Mouse (Mus musculus) cerebellum, adult 2 months (tissue): Measurements from ENCODE around the gene Tpk1. TPM values are rescaled to one million over a fixed set of nuclear protein-coding genes. Genes with fewer than 3 reads are reported as not detected.
A peak's percentile ranks its signal among the peaks of the same experiment; 100 is the strongest.

ENCODE experiments used
- DNase-seq, 2 experiments: peaks; one replicate each; pipeline ENCODE4 v3.0.0; 2021
- H3K27ac ChIP-seq: fragments of 200-500 bp; 2 replicates; pipeline ENCODE4 v1.5.1; 2012; ENCODE audit warnings: low read length, control low read depth, inconsistent platforms; ENCODE audit not compliant: insufficient read depth
- H3K27me3 ChIP-seq: fragments of 200-500 bp; 2 replicates; pipeline ENCODE4 v1.6.1; 2012; ENCODE audit warnings: inconsistent platforms, mild to moderate bottlenecking, low read length, moderate library complexity; ENCODE audit not compliant: control insufficient read depth, insufficient read depth
- H3K4me1 ChIP-seq: fragments of 200-500 bp; 2 replicates; pipeline ENCODE4 v1.6.1; 2011; ENCODE audit warnings: low read length; ENCODE audit not compliant: control insufficient read depth, insufficient read depth
- H3K4me3 ChIP-seq: fragments of 200-500 bp; replicated peaks from 2 replicates; pipeline ENCODE3; 2011; ENCODE audit warnings: mild to moderate bottlenecking, low read depth, low read length, control low read depth; ENCODE audit not compliant: insufficient read depth
- CTCF ChIP-seq: fragments of 200-500 bp; IDR thresholded peaks from 2 replicates; pipeline ENCODE4 v1.5.1; 2011; ENCODE audit warnings: low read depth, mild to moderate bottlenecking, control low read depth, low read length, moderate library complexity, borderline replicate concordance; ENCODE audit not compliant: insufficient read depth
- POLR2A ChIP-seq: fragments of 200-500 bp; IDR thresholded peaks from 2 replicates; pipeline ENCODE4 v1.6.1; 2011; ENCODE audit warnings: low read length, control low read depth, borderline replicate concordance; ENCODE audit not compliant: insufficient read depth
- WGBS: fragments of 180-500 bp; shearing (Covaris S2); methylation state at CpG from one replicate; pipeline ENCODE4 v1.1.7; 2018; 5-methylcytosine and 5-hydroxymethylcytosine counted together
- polyA plus RNA-seq: library from polyadenylated mRNA; depleted of rRNA; stranded (reverse); fragments of >200 nt; gene quantifications from 2 replicates; pipeline ENCODE4 v1.2.3, GENCODE M21; 2012; rRNA removed

The Tpk1 gene
- 5.0 and 5.2 TPM in 2 replicates for polyA plus RNA-seq

DNA sequence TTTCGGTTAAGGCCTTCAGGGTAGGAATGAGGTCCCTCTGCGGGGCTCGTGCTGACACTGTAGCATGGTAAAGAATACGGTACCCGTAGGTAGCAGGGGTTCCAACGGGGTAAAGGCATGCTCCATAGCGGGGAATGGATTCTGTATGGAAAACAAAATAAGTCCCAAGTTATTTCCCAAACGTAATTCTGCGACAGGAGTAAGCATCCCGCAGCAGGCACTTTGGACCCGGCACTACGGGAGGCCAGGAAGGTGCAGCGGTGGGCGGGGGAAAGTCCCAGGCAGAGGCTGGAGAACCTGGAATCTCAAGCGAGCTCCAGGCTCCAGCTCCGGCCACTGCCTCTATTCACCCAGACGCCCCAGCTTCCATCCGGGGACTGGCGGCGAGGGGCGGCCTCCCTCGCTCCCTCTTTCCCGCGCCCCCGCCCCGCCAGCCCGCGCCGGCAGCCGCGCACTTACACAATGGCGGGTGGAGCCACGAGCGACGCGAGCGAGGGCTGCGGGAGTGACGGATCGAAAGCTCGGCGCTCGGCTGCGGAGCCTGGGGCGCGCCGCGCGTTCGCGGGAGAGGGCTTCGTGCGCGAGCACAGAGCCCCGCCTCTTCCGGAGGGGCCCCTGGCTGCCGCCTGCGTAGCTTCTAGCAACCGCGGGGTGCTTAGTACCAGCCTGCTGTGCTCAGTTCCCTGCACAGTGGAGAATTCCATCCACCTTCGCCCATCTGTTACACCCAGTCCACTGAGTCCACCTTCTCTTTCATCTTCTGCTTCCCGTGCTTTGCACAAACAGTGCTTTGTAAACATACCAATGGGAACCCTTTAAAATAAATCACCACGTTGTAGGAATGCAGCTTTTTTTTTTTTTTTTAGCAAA lies at the start of gene Tpk1:
Gene Tpk1 (minus strand): TSS at position 602 of the 870 bp plus-strand sequence.
- Histone ChIP-seq H3K27me3 (no peaks in the 10 kb centered on the region), H3K27ac (peak within 1 kb of the TSS; percentile 94), H3K4me1 (peaks cover 3% of the 10 kb centered on the region; the same call in 1 of the 2 replicates), H3K4me3 (peak within 1 kb of the TSS; percentile 89)
- under 1% methylated on average over 62 of the region's 63 CpGs for WGBS
- no peak for TF ChIP-seq CTCF
- TF ChIP-seq POLR2A = peak; percentile 61
- peak; percentile 94 to 96 for DNase-seq

DNA sequence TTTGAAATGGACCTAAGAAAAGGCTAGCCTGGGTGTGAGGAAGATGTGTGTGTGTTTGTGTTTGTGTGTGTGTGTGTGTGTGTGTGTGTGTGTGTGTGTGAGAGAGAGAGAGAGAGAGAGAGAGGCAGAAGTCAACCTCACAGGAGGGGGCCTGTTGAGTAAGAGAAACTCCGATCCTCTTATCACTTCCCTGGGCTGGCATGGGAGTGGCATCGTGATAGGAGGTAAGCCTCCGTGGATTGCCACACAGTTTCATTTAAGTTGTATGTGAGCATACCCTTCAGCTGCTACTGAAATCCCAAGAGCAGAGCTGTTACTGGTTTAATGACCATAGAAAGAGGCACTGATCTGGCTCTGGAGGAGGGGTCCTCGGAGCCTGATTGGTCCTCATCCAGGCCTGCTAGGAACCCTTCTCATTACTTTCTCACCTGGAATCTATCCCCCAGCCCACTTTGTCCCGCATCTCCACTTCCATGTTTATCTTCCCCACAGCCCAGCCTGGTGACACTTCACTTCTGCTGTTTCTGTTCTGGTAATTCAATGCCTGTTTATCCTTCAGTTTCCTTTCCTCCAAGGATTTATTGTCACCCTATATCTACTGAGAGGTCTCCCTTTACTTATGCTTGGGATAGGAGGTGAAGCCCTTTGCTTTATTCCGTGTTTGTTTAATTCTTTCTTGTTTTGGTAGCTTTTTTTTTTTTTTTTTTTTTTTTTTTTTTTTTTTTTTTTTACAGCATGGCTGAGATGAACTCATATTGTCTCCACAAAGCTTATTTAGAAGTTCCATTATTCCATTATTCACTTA lies 36.9 kb upstream of the Tpk1 start:
- 85% methylated on average over 6 of the region's 6 CpGs for WGBS
- H3K4me3 ChIP-seq = no peak overlapping the region
- DNase-seq = no peak
- H3K27ac ChIP-seq = no peak overlapping the region
- no peaks in the 10 kb centered on the region for H3K27me3 ChIP-seq
- H3K4me1 ChIP-seq = no peaks in the 10 kb centered on the region
- TF ChIP-seq POLR2A (no peak), CTCF (no peak)

DNA sequence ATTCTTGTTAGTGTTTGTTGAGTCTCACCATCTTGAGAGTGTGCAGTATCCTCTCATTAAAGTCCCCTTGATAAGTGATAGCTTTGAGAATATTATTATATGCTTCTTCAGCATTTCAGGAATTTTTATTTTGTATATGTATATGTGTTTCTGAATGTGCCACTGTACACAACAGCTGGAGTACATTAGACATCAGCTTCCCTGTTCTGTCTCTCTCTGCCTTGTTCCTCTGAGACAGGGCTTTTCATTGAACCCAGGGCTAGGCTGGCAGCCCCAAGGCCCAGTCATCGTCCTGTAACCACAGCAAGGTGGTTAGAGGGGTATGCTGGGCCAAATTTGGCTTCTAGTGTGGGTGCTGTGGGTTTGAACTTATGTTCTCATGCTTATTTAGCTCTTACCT lies 25.8 kb upstream of the Tpk1 start:
- no peak overlapping the region for H3K27ac ChIP-seq
- no peak overlapping the region for H3K4me3 ChIP-seq
- no peak for DNase-seq
- no peak for TF ChIP-seq CTCF
- TF ChIP-seq POLR2A = no peak
- 88% methylated on average over 1 of the region's 1 CpGs for WGBS
- no peaks in the 10 kb centered on the region for H3K4me1 ChIP-seq
- no peaks in the 10 kb centered on the region for H3K27me3 ChIP-seq

DNA sequence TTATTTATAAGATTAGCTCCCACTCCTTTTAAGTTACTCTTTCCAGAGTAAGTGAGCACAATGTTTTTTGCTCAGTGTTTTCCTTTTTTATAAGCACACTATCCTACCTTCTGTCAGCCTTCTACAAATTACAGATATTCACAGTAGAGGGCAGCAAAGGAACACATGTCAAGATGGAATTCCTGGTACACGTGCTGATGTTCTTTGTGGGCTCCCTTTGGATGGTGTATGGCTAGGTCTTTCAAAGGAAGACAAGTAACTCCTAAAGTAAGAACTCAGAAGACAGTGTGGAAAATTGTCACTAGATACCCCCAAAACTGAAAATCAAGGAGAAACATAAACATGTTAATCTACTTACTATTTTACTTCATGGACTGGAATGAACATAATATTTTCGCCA lies 19.9 kb upstream of the Tpk1 start:
- peak in 1 of 2 experiments; percentile 41 for DNase-seq
- 50% methylated on average over 2 of the region's 2 CpGs for WGBS
- no peaks in the 10 kb centered on the region; the same call in 1 of the 2 replicates for H3K4me1 ChIP-seq

DNA sequence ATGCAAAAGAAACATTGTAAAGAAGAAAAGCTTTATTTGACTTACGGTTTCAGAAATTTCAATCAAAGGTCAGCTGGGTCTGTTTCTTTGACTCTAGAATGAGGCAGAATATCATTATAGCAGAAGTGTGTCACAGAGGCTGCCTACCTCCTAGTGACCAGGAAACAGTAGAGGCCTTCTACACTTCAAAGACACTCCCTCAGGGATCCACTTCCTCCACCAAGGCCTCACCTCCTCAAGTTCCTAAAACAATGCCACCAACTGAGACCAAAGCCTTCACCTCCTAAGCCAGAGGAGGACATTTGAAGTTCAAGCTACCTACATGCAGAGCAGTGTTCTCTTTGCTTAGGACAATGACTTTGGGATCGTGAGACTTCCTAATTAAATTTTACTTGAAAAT lies 16.5 kb upstream of the Tpk1 start:
- WGBS = 73% methylated on average over 2 of the region's 2 CpGs
- Histone ChIP-seq H3K27me3 (no peaks in the 10 kb centered on the region), H3K4me1 (no peaks in the 10 kb centered on the region; the same call in 1 of the 2 replicates), H3K27ac (no peak overlapping the region), H3K4me3 (no peak overlapping the region)
- DNase-seq = no peak
- TF ChIP-seq POLR2A (no peak), CTCF (no peak)

More for the DNA sequence above, 19.9 kb upstream of the Tpk1 start:
- TF ChIP-seq POLR2A = no peak
- TF ChIP-seq CTCF = peak; percentile 42; the same call in 1 of the 2 replicates
- no peaks in the 10 kb centered on the region for H3K27me3 ChIP-seq
- H3K4me3 ChIP-seq = no peak overlapping the region
- no peak overlapping the region for H3K27ac ChIP-seq

DNA sequence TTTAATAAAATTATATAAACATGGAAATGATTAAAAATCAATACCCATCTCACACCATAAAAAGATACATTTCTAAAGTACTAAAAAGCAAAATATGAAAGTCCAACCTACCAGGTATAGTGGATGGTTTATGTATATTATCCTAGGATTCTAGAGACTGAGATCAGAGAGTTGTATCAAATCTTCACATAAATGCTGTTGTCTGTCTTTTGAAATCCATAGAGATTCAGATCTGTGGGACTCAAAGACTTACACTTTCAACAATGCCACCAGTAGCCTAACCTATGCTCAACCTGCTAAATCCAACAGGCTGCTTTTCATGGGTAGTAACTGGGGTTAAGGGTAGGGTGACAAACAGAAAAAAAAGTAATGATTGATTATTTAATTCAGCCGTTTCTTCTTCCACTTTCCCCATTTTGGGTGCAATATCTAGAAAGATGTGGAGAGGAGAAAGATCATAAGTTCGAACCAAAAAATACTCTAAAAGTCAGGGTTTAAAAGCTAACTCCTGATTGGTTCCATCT lies 12.7 kb upstream of the Tpk1 start:
- no peaks in the 10 kb centered on the region; the same call in 1 of the 2 replicates for H3K4me1 ChIP-seq
- WGBS = 95% methylated on average over 2 of the region's 2 CpGs
- no peak for DNase-seq

DNA sequence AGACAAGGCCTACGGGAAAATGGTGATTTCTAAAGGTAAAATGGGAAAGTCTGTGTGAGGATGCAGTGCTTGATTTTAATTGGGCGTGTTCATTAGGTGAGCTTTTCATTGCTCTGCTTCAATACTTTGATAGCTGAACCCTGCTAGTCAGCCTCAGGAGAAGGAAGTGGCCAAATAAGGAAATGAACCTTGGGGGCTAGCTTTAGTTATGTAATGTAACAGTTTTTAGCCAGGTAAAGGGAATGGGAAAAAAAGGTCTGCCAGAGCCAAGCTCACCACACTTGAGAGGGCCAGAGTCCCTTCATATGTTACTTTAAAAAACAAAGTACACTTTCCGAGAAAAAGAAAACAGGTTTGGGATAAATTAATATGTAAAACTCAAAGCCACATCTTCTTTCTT lies 11.5 kb upstream of the Tpk1 start:
- 86% methylated on average over 3 of the region's 3 CpGs for WGBS
- no peak overlapping the region for H3K27ac ChIP-seq
- H3K4me1 ChIP-seq = no peaks in the 10 kb centered on the region
- TF ChIP-seq POLR2A = no peak
- no peak for TF ChIP-seq CTCF
- H3K27me3 ChIP-seq = no peaks in the 10 kb centered on the region
- no peak for DNase-seq
- no peak overlapping the region for H3K4me3 ChIP-seq

More for the DNA sequence above, 12.7 kb upstream of the Tpk1 start:
- H3K27ac ChIP-seq = no peak overlapping the region
- H3K27me3 ChIP-seq = no peaks in the 10 kb centered on the region
- no peak for TF ChIP-seq POLR2A
- no peak for TF ChIP-seq CTCF
- no peak overlapping the region for H3K4me3 ChIP-seq

DNA sequence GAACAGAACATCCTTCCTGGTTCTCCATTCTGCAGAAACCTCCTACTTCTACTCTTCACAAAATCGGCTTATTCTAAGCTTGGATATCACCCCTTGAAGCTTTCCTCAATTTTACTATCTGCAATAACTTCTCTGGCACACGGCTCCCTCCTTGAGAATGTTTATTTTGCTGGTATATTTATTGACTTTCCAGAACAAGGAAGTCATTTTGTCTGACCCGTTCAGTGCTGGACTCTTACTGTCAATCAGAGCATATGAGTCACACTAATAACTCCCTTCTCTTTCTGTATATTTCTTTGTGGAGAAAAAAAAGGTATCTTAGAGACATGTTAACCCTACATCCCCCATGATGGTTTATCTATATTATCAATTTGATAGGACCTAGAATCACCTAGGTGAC lies 10.1 kb upstream of the Tpk1 start:
- WGBS = 85% methylated on average over 3 of the region's 3 CpGs
- H3K4me3 ChIP-seq = no peak overlapping the region
- no peaks in the 10 kb centered on the region for H3K4me1 ChIP-seq

More for the DNA sequence above, 10.1 kb upstream of the Tpk1 start:
- TF ChIP-seq POLR2A = no peak
- TF ChIP-seq CTCF = no peak
- no peak for DNase-seq
- H3K27ac ChIP-seq = no peak overlapping the region
- H3K27me3 ChIP-seq = no peaks in the 10 kb centered on the region
